Mouse (Mus musculus) spleen, postnatal 36 days (tissue): Measurements from ENCODE around the gene Tecr.
A peak's percentile ranks its signal among the peaks of the same experiment; 100 is the strongest.
"Not testable (repeated sequence)": the region's sequence is repeated elsewhere in the genome, so short reads cannot be mapped to it uniquely, and the experiment has no call there.

Experiments used
- DNase-seq, 2 experiments: peaks; one replicate each; pipeline ENCODE4 v3.0.0; 2022; ENCODE audit warnings: low spot score in 2 of 2, mixed read lengths in 1 of 2

The Tecr gene

DNA sequence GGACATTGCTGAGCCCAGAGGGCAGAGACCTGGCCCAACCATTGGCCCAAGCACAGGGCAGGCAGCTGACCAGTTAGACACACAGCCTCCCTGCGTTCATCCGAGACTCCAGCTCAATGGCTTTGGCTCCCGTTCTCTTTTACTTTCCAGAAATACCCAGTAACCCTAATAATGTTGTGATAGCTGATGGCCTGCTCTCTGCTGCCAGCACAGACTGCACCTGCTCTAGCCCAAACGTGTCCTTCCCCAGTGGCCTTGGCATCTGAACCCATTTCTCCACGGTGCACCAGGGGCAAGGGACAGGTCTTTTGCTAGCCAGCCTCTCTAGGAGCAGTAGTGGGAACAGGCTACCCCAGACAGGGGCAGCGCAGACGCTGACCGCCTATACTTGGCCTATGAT lies 26.9 kb downstream of the Tecr start:
- DNase-seq, result no peak

- DNase-seq, result no peak
Observed at GRCm38 (mm10) chr8:83579676-83580075, 28.1 kb downstream of the Tecr start.

- no peak for DNase-seq
Observed at GRCm38 (mm10) chr8:83578131-83579055, 29.4 kb downstream of the Tecr start.

DNA sequence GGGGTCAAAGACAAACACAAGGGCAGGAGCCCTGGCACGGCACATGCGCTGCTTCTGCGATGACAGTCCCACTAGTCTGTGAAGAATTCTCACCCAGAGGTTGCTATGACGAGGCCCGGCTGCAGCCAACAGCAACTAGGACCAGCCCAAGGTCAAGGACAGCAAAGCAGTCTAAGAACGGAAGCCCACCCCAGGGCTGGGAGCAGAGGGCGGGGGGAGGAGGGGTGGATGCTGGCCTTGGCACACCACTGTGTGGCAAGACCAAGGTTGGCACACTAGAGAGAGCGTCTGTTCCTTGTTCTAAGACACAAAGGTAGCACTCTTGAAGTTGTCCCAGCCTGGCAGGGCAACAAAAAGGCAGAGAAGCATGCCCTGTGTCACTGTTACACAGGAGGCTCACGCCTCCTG lies 30.4 kb downstream of the Tecr start:
- no peak for DNase-seq

DNA sequence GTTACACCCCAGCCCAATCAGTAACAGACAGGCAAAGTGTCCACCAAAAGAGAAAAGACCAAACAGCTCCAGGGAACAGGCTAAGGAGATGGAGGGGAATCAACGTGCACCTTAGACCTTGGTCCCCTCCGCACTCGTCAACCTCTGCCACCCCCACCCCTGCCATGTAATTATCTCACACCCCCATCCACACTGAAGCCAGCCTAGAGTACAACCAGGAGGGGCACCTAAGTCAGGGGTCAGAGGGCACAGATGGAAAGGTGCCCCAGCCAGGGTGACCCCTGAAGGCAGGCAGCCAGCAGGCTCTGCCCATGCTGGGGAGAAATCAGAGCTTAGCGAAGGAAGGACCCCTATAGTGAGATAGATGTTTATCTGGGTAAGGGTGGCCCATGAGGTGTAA lies 30.9 kb downstream of the Tecr start:
- DNase-seq, result no peak

DNA sequence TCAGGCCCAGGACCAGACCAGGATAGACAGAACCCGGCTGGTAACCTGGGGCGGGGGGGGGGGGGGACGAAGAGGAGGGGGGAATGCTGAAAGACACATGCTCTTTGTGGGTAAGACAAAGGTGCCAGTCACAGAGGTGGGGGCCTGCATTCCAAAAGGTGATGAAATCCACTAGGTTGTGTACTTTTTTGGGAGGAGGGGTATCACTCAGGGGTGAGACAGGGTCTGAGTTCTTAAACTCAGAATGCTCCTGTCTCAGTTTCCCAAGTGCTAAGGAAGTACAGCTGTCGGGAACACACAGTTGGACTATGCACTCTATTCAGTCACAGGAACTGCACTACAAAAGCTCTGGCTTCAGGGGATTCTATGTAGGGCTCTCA lies 31.3 kb downstream of the Tecr start:
- peak in 1 of 2 experiments; percentile 0 for DNase-seq

DNA sequence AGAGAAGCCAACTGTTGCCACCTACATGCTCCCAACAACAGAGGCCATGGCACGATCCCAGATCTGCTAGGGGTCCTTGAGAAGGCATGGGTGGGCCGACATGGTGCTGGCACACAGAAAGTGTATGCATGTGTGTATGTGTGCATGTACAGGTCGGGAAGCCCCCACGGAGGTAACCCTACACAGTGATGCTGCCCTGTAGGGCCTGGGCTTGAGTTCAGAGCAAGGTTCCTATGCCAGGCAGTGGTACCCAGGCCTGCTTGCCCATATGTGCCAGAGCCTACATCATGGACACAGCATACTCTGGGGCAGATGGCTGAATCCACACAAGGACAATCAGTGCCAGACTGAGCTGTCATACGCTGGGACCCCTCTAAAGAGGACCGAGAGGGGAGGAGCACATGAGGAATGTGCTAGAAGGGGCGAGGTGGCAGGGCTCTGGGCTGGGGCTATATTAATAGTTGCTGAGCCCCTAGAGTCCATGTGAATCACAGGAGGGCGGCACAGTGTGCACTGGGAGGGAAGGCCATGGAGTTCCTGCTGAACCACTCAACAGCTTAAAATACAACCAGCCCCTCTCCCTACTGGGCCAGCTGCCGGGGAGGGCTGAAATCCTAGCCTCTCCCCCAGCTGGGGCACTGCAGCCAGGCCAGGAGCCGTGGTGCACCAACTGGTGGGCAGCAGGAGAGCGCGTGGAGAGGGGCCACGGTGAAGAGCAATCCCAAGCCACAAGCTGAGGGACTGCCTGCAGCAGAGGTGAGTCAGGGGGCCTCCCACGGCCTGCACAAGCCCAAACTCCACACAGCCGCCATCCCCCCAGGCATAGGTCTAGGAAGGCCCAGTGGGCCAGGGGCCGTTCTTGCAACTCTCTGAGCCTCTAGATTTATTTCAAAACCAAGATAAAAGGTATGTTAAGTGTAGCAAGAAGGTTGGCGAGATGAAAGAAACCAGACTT lies 31.9 kb downstream of the Tecr start:
- DNase-seq, result peak in 1 of 2 experiments; percentile 0

DNA sequence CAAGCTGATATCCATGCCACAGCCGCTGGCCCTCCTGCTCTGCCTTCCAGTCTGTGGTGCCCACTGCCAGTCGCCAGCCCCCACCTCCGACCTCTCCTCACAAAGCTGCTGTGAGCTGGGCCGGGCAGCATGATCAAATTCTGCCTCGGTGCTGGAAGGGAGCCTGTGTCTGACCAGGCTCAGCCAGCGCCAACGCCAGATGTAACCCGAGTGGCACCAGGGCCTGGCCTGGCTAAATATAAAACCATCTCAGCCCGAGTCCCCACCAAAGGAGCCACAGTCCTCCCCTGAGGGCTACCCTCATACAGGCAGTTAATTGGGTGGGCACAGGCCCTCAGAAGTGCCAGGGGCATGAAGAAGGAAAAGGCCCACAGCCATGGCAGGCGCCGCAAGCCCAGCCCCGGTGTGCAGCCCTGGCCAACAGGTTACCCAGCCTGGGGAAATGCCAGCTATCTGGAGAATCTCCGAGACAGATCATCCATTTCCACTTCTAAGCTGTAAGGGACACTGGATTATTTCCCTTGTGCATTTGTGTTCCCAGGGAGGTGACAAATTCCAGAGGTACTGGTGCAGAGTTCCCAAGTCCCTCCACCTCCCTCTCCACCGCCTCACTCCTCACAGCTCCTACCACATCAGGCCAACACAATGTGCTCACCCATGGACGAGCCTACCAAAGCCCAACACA lies 33.0 kb downstream of the Tecr start:
- DNase-seq, result peak in 1 of 2 experiments; percentile 0

GRCm38 (mm10) chr8:83573140-83573875 lies 34.5 kb downstream of the Tecr start:
- peak; percentile 81 to 84 for DNase-seq

- DNase-seq, result no peak
Observed at GRCm38 (mm10) chr8:83572246-83572812, 35.4 kb downstream of the Tecr start.

GRCm38 (mm10) chr8:83571791-83572190 lies 36.0 kb downstream of the Tecr start:
- DNase-seq, result no peak

GRCm38 (mm10) chr8:83571001-83571340 lies 36.8 kb downstream of the Tecr start:
- not testable (repeated sequence) for DNase-seq

GRCm38 (mm10) chr8:83570272-83571000 lies 37.3 kb downstream of the Tecr start:
- peak in 1 of 2 experiments; percentile 1 for DNase-seq

GRCm38 (mm10) chr8:83569165-83569564 lies 38.6 kb downstream of the Tecr start:
- DNase-seq, result no peak

- no peak for DNase-seq
Observed at GRCm38 (mm10) chr8:83568755-83569154, 39.0 kb downstream of the Tecr start.

- DNase-seq, result no peak
Observed at GRCm38 (mm10) chr8:83568128-83568527, 39.6 kb downstream of the Tecr start.

GRCm38 (mm10) chr8:83567668-83568067 lies 40.1 kb downstream of the Tecr start:
- no peak for DNase-seq

DNA sequence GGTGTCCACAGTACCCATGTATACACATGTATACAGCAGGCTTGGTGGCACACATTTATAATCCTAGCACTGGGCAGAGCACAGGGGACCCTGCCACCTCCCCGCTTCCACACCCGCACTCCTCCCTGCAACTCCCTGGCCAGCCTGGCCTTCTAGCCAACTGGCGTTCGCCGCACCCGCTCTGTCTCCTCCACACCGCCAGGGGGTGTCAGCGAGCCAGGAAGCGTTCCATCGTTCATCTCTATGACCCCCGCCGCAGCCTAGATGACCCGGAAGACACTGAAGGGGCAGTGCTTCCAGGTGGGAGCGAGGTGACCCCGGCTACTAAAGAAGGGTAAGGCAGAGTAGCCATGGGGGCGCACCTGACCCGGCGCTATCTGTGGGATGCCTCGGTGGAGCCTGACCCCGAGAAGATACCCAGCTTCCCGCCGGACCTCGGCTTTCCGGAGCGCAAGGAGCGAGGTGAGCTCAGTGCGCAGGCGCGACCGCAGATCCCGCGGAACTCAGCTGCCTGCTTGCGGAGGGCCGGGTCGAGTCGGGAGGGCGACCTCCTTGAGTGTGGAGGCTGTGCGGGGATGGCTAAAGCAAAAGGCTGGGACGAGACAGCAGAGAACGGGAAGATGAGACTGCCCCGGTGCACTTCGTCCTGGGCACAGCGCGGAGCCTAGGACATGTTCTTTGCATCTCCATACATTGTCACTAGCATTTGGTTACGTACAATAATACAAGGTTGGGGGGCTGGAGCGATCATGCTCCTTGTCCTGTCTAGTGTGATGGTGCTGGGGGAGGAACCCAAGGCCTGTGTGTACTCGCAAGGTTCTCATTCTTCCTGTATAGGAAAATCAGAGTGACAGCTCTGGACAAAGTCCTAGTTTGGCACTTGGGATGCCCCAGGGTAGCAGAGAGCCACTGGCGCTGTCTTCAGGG lies 41.0 kb downstream of the Tecr start, which contains the start of gene Ndufb7:
Gene Ndufb7, plus strand, starts transcription at position 203 of the 927 bp plus-strand sequence.
- DNase-seq, result peak; percentile 90 to 93
